Mouse (Mus musculus) heart, postnatal 0 days (tissue): Measurements from ENCODE around the gene Ppp4r4.

Experiments
- CTCF ChIP-seq: IDR thresholded peaks from 2 replicates; pipeline ENCODE4 v1.5.1; 2016; ENCODE audit warnings: antibody characterized with exemption, control low read depth, low read depth
- EP300 ChIP-seq: IDR thresholded peaks from 2 replicates; pipeline ENCODE4 v1.6.1; 2016; ENCODE audit warnings: antibody characterized with exemption, low read depth

DNA sequence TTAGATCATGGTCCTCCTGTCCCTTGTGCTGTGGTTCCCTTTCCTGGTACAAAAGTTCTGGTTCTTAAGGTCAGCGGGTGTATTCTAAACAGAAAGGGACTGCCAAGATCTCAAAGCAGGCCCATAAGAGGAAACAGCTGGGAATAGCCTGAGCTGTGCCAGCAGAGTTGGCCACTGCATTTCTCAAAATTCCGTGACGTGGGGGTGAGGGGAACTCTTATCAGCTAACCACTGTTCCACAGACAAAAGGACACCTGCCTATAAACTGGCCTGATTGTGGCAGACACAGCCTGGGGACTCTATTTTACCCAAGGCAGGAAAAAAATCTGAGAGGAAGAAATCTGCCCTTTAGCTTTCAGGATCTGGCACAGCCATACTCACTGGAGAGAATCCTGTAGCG lies 44.8 kb upstream of the Ppp4r4 start:
- TF ChIP-seq EP300 (0 out of 2 replicates have a peak, but pooled peaks have one; percentile 35), CTCF (no peak)
